In genomic region chr14:32168653-32169231, GRCm38 (mm10) we compare ENCODE assay signal across 13 mouse cellular contexts. TPM values are rescaled to one million over a fixed set of nuclear protein-coding genes. Genes with fewer than 3 reads are reported as not detected.
A peak's percentile ranks its signal among the peaks of the same experiment; 100 is the strongest.
DNase-seq lines count a peak whose midpoint lies in the region; ATAC-seq and TF ChIP-seq lines count a peak whose summit lies in the region.
"Had no signal": no experiment of that assay in that cellular context is flagged by ENCODE, and none has a peak within 500 bp of the region (broad histone marks: within the 10 kb centered on the region; RNA-seq: fewer than 3 reads in every experiment).

No protein-coding gene starts in this region.

- no peak for TF ChIP-seq CTCF in cortical plate, adult 2 months (IDR thresholded peaks at IDR 0.05; ENCODE audit: extremely low read depth, insufficient read depth, low read length)

- no peak for ATAC-seq in kidney, embryonic 14.5 days (ENCODE audit: low FRiP score, low TSS enrichment)
- ATAC-seq in liver, embryonic 16.5 days (ENCODE audit: low read depth), result peak; percentile 81
- ATAC-seq: midbrain, embryonic 16.5 days had no signal

- no peak overlapping the region for H3K4me2 ChIP-seq in kidney, embryonic 14.5 days (replicated peaks; ENCODE audit: low read depth, low read length)
- peak overlapping the region; percentile 82 for H3K4me2 ChIP-seq in liver, embryonic 16.5 days (ENCODE audit: low read depth, low read length)
- H3K4me2 ChIP-seq: hindbrain, embryonic 15.5 days had no signal

- peaks cover 13% of the 10 kb centered on the region for H3K36me3 ChIP-seq in kidney, embryonic 14.5 days (ENCODE audit: control insufficient read depth, insufficient read depth, low read length)
- peaks cover 39% of the 10 kb centered on the region for H3K36me3 ChIP-seq in liver, embryonic 16.5 days (ENCODE audit: control insufficient read depth, insufficient read depth)

- WGBS in kidney, embryonic 14.5 days, result 83% methylated on average over 3 of the region's 3 CpGs
- 12% methylated on average over 3 of the region's 3 CpGs for WGBS in liver, embryonic 16.5 days (ENCODE audit: insufficient replicate concordance)

- no peaks in the 10 kb centered on the region for H3K9me3 ChIP-seq in kidney, embryonic 14.5 days (ENCODE audit: control insufficient read depth, low read length)
- no peaks in the 10 kb centered on the region for H3K9me3 ChIP-seq in liver, embryonic 16.5 days (replicated peaks; ENCODE audit: control insufficient read depth, low read length)
- H3K9me3 ChIP-seq: hindbrain, embryonic 15.5 days had no signal

- H3K27ac ChIP-seq in kidney, embryonic 14.5 days (ENCODE audit: low read depth, low read length), result 0 out of 2 replicates have a peak overlapping the region, but pooled peaks have one; percentile 1
- H3K27ac ChIP-seq in cortical plate, adult 2 months (ENCODE audit: insufficient read depth, low read length), result 0 out of 2 replicates have a peak overlapping the region, but pooled peaks have one; percentile 36
- H3K27ac ChIP-seq in liver, embryonic 16.5 days (ENCODE audit: low read length), result peak overlapping the region; percentile 99
- H3K27ac ChIP-seq: hindbrain, embryonic 15.5 days had no signal

- no peaks in the 10 kb centered on the region for H3K27me3 ChIP-seq in kidney, embryonic 14.5 days (ENCODE audit: control insufficient read depth, insufficient read depth, low read length)
- no peaks in the 10 kb centered on the region for H3K27me3 ChIP-seq in liver, embryonic 16.5 days (ENCODE audit: control insufficient read depth, insufficient read depth, low read depth, low read length)
- H3K27me3 ChIP-seq: hindbrain, embryonic 15.5 days had no signal

- H3K4me3 ChIP-seq in kidney, embryonic 14.5 days (ENCODE audit: low read length), result no peak overlapping the region
- H3K4me3 ChIP-seq in cortical plate, adult 2 months (ENCODE audit: insufficient read depth, low read length), result no peak overlapping the region
- peak overlapping the region; percentile 69 for H3K4me3 ChIP-seq in liver, embryonic 16.5 days (ENCODE audit: low read depth, low read length)
- H3K4me3 ChIP-seq: hindbrain, embryonic 15.5 days had no signal

- H3K4me1 ChIP-seq in kidney, embryonic 14.5 days (ENCODE audit: control insufficient read depth, insufficient read depth, low read length), result 0 out of 2 replicates have a peak, but pooled peaks cover 8% of the 10 kb centered on the region
- peaks cover 11% of the 10 kb centered on the region; the same call in 1 of the 2 replicates for H3K4me1 ChIP-seq in cortical plate, adult 2 months (ENCODE audit: control insufficient read depth, insufficient read depth, low read length)
- H3K4me1 ChIP-seq in liver, embryonic 16.5 days (ENCODE audit: control insufficient read depth, low read depth, low read length), result peaks cover 51% of the 10 kb centered on the region

- DNase-seq in kidney, postnatal 10 days, result no peak
- DNase-seq in adrenal gland, postnatal 25 days, result peak; percentile 22
- DNase-seq in layer of hippocampus, adult 9-11 months, result no peak
- DNase-seq in gastrocnemius, postnatal 4 days (ENCODE audit: low spot score in 2 of 2), result no peak
- DNase-seq in layer of hippocampus, postnatal 36 days, result no peak
- DNase-seq: cerebellum, adult 18-20 months; thymus, postnatal 36 days had no signal

- H3K9ac ChIP-seq in kidney, embryonic 14.5 days (ENCODE audit: low read depth, low read length), result no peak overlapping the region
- peak overlapping the region; percentile 76 for H3K9ac ChIP-seq in liver, embryonic 16.5 days (ENCODE audit: low read depth, low read length)
- H3K9ac ChIP-seq: hindbrain, embryonic 15.5 days had no signal

- no peak for TF ChIP-seq POLR2A in cortical plate, adult 2 months (IDR thresholded peaks at IDR 0.05; ENCODE audit: extremely low read depth, insufficient read depth, low read length)

RNA-seq across cellular contexts. Expression of gene Ncoa4, which starts 9.1 kb away (rescaled TPM):
- polyA plus RNA-seq in kidney, embryonic 14.5 days (2014; fragmentation: Nextera tagmentation; extraction: Ambion mirVana), result 74.8 and 106 TPM in 2 replicates
- total RNA-seq in adrenal gland, postnatal 25 days (2021), result 151 and 193 TPM in 2 replicates
- 55.2 and 55.6 TPM in 2 replicates for polyA plus RNA-seq in cortical plate, adult 2 months (2012; rRNA removed)
- 355 and 363 TPM in 2 replicates for polyA plus RNA-seq in liver, embryonic 16.5 days (2015; fragmentation: Nextera tagmentation; extraction: Ambion mirVana)
- 10 to 100 TPM; 59.1 to 67.0 TPM for total RNA-seq in gastrocnemius, postnatal 4 days (2021)
- 100 to 1,000 TPM; 102 to 111 TPM for total RNA-seq in layer of hippocampus, postnatal 36 days (2021)

RNA-seq across cellular contexts. Expression of gene Msmb, which starts 26.9 kb away (rescaled TPM):
- polyA plus RNA-seq in kidney, embryonic 14.5 days (2014; fragmentation: Nextera tagmentation; extraction: Ambion mirVana), result not detected in 2 replicates
- total RNA-seq in adrenal gland, postnatal 25 days (2021), result not detected in 2 replicates
- polyA plus RNA-seq in cortical plate, adult 2 months (2012; rRNA removed), result not detected in 2 replicates
- polyA plus RNA-seq in liver, embryonic 16.5 days (2015; fragmentation: Nextera tagmentation; extraction: Ambion mirVana), result 0.49 TPM in 1 of 2 replicates, not detected in the other
- total RNA-seq in gastrocnemius, postnatal 4 days (2021), result not detected
- total RNA-seq in layer of hippocampus, postnatal 36 days (2021), result not detected
- total RNA-seq: layer of hippocampus, postnatal 14 days had no signal
- polyA plus RNA-seq: hindbrain, embryonic 15.5 days; midbrain, embryonic 16.5 days had no signal

RNA-seq across cellular contexts. Expression of gene Timm23, which starts 33.0 kb away (rescaled TPM):
- 324 and 335 TPM in 2 replicates for polyA plus RNA-seq in kidney, embryonic 14.5 days (2014; fragmentation: Nextera tagmentation; extraction: Ambion mirVana)
- total RNA-seq in adrenal gland, postnatal 25 days (2021), result 121 and 174 TPM in 2 replicates
- polyA plus RNA-seq in cortical plate, adult 2 months (2012; rRNA removed), result 121 and 128 TPM in 2 replicates
- polyA plus RNA-seq in liver, embryonic 16.5 days (2015; fragmentation: Nextera tagmentation; extraction: Ambion mirVana), result 147 and 154 TPM in 2 replicates
- 100 to 1,000 TPM; 117 to 139 TPM for total RNA-seq in gastrocnemius, postnatal 4 days (2021)
- 10 to 100 TPM; 71.3 to 81.9 TPM for total RNA-seq in layer of hippocampus, postnatal 36 days (2021)

RNA-seq across cellular contexts. Expression of gene Parg, which starts 33.0 kb away (rescaled TPM):
- 30.6 and 57.5 TPM in 2 replicates for polyA plus RNA-seq in kidney, embryonic 14.5 days (2014; fragmentation: Nextera tagmentation; extraction: Ambion mirVana)
- total RNA-seq in adrenal gland, postnatal 25 days (2021), result 73.1 and 75.6 TPM in 2 replicates
- polyA plus RNA-seq in cortical plate, adult 2 months (2012; rRNA removed), result 16.7 and 17.3 TPM in 2 replicates
- polyA plus RNA-seq in liver, embryonic 16.5 days (2015; fragmentation: Nextera tagmentation; extraction: Ambion mirVana), result 11.6 and 11.8 TPM in 2 replicates
- total RNA-seq in gastrocnemius, postnatal 4 days (2021), result 10 to 100 TPM; 25.9 to 32.2 TPM
- 10 to 100 TPM; 43.0 to 49.8 TPM for total RNA-seq in layer of hippocampus, postnatal 36 days (2021)

Comparison
In these comparisons a context has a peak if more than half of its experiments do, and no peak if none do; other contexts are left out.
1. H3K27ac ChIP-seq: peak in every context shown above with its lines; median percentile 99 in liver, embryonic 16.5 days; 36 in cortical plate, adult 2 months; 1 in kidney, embryonic 14.5 days.